10 mouse cellular contexts compared by ENCODE assay signal in the genomic region with DNA sequence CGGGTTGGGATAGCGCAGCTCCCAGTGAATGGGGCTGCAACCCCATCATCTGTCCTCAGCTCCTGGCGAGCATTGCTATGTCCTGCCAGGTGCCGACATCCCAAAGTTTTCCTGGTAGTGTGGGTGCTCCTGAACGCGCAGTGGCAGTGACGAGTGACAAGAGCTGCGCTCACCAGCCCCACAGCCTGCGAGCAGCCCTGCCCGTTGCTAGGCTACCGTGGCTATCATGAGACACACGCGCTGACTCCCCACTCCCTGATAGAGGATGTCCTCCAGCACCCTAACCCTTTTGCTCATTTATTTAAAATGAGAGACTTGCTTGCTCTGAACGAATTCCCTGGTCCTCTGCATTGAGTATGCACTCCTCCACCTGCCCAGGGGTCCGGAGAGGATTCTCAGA. TPM values are rescaled to one million over a fixed set of nuclear protein-coding genes. Genes with fewer than 3 reads are reported as not detected.
DNase-seq lines count a peak whose midpoint lies in the region; ATAC-seq and TF ChIP-seq lines count a peak whose summit lies in the region.
"Had no signal": no experiment of that assay in that cellular context is flagged by ENCODE, and none has a peak within 500 bp of the region (broad histone marks: within the 10 kb centered on the region; RNA-seq: fewer than 3 reads in every experiment).

No protein-coding gene starts in this region.

- 0 out of 2 replicates have a peak, but pooled peaks cover 8% of the 10 kb centered on the region for H3K4me1 ChIP-seq in intestine, embryonic 15.5 days (replicated peaks)
- H3K4me1 ChIP-seq in intestine, postnatal 0 days (replicated peaks; ENCODE audit: control insufficient read depth, insufficient read depth, low read length): no peaks in the 10 kb centered on the region
- H3K4me1 ChIP-seq in forebrain, embryonic 16.5 days (replicated peaks; ENCODE audit: control insufficient read depth, insufficient read depth, low read length): peaks cover 5% of the 10 kb centered on the region
- peaks cover 33% of the 10 kb centered on the region for H3K4me1 ChIP-seq in midbrain, embryonic 15.5 days

- 14% methylated on average over 15 of the region's 15 CpGs for WGBS in intestine, embryonic 15.5 days
- WGBS in intestine, postnatal 0 days: 17% methylated on average over 15 of the region's 15 CpGs
- 12% methylated on average over 15 of the region's 15 CpGs for WGBS in forebrain, embryonic 16.5 days
- WGBS in midbrain, embryonic 15.5 days: 14% methylated on average over 15 of the region's 15 CpGs

- DNase-seq in embryo, embryonic 10.5 days (ENCODE audit: low spot score): peak; percentile 47
- no peak for DNase-seq in liver
- no peak for DNase-seq in urinary bladder, postnatal 14 days (ENCODE audit: low spot score)
- no peak for DNase-seq in kidney, adult 9 months
- DNase-seq: gastrocnemius, postnatal 25 days had no signal

- TF ChIP-seq CTCF in intestine, postnatal 0 days (IDR thresholded peaks at IDR 0.05; ENCODE audit: low read depth): no peak

- H3K9me3 ChIP-seq in intestine, embryonic 15.5 days: no peaks in the 10 kb centered on the region
- no peaks in the 10 kb centered on the region for H3K9me3 ChIP-seq in intestine, postnatal 0 days (ENCODE audit: control insufficient read depth)
- H3K9me3 ChIP-seq in forebrain, embryonic 16.5 days (ENCODE audit: control insufficient read depth, low read length): no peaks in the 10 kb centered on the region
- H3K9me3 ChIP-seq in midbrain, embryonic 15.5 days: no peaks in the 10 kb centered on the region
- H3K9me3 ChIP-seq: G1E had no signal

- peaks cover 6% of the 10 kb centered on the region for H3K27me3 ChIP-seq in intestine, embryonic 15.5 days (replicated peaks)
- H3K27me3 ChIP-seq in intestine, postnatal 0 days (replicated peaks; ENCODE audit: control insufficient read depth, insufficient read depth, low read length): no peaks in the 10 kb centered on the region
- H3K27me3 ChIP-seq in forebrain, embryonic 16.5 days (replicated peaks; ENCODE audit: control insufficient read depth, insufficient read depth, low read length): no peaks in the 10 kb centered on the region
- no peaks in the 10 kb centered on the region for H3K27me3 ChIP-seq in midbrain, embryonic 15.5 days (replicated peaks)

- no peak overlapping the region for H3K4me3 ChIP-seq in intestine, embryonic 15.5 days (replicated peaks)
- no peak overlapping the region for H3K4me3 ChIP-seq in intestine, postnatal 0 days (ENCODE audit: low read depth, low read length)
- no peak overlapping the region for H3K4me3 ChIP-seq in forebrain, embryonic 16.5 days (replicated peaks; ENCODE audit: low read length)
- peak overlapping the region; percentile 21 for H3K4me3 ChIP-seq in midbrain, embryonic 15.5 days

- peak; percentile 25; the same call in 1 of the 2 replicates for ATAC-seq in intestine, embryonic 15.5 days
- ATAC-seq in intestine, postnatal 0 days: no peak
- peak; percentile 95 for ATAC-seq in forebrain, embryonic 16.5 days
- ATAC-seq in midbrain, embryonic 15.5 days (replicated peaks): peak; percentile 92

- H3K4me2 ChIP-seq in intestine, embryonic 15.5 days (replicated peaks): no peak overlapping the region
- H3K4me2 ChIP-seq in intestine, postnatal 0 days (replicated peaks; ENCODE audit: low read depth): no peak overlapping the region
- peak overlapping the region; percentile 29 for H3K4me2 ChIP-seq in forebrain, embryonic 16.5 days (ENCODE audit: low read length)
- peak overlapping the region; percentile 48 for H3K4me2 ChIP-seq in midbrain, embryonic 15.5 days

- H3K9ac ChIP-seq in intestine, embryonic 15.5 days: no peak overlapping the region
- H3K9ac ChIP-seq in intestine, postnatal 0 days (ENCODE audit: low read depth, low read length): no peak overlapping the region
- H3K9ac ChIP-seq in forebrain, embryonic 16.5 days (replicated peaks; ENCODE audit: low read depth, low read length): no peak overlapping the region; the same call in 1 of the 2 replicates
- 0 out of 2 replicates have a peak overlapping the region, but pooled peaks have one; percentile 7 for H3K9ac ChIP-seq in midbrain, embryonic 15.5 days

- H3K36me3 ChIP-seq in intestine, embryonic 15.5 days: no peaks in the 10 kb centered on the region
- no peaks in the 10 kb centered on the region for H3K36me3 ChIP-seq in intestine, postnatal 0 days (ENCODE audit: control insufficient read depth, insufficient read depth)
- no peaks in the 10 kb centered on the region for H3K36me3 ChIP-seq in forebrain, embryonic 16.5 days (ENCODE audit: control insufficient read depth, insufficient read depth)
- no peaks in the 10 kb centered on the region for H3K36me3 ChIP-seq in midbrain, embryonic 15.5 days (replicated peaks)
- H3K36me3 ChIP-seq: G1E had no signal

- H3K27ac ChIP-seq in intestine, embryonic 15.5 days: no peak overlapping the region
- no peak overlapping the region for H3K27ac ChIP-seq in intestine, postnatal 0 days (ENCODE audit: low read depth, low read length)
- H3K27ac ChIP-seq in forebrain, embryonic 16.5 days (ENCODE audit: low read length): no peak overlapping the region
- no peak overlapping the region for H3K27ac ChIP-seq in midbrain, embryonic 15.5 days

RNA-seq across cellular contexts. Expression of a gene that starts 10.7 kb away (rescaled TPM):
- 10.1 and 11.7 TPM in 2 replicates for polyA plus RNA-seq in intestine, embryonic 15.5 days (2015; fragmentation: Nextera tagmentation; extraction: Ambion mirVana)
- 3.2 and 3.6 TPM in 2 replicates for polyA plus RNA-seq in intestine, postnatal 0 days (2015; fragmentation: Nextera tagmentation; extraction: Ambion mirVana)
- 9.9 and 10.4 TPM in 2 replicates for polyA plus RNA-seq in forebrain, embryonic 16.5 days (2015; fragmentation: Nextera tagmentation; extraction: Ambion mirVana)
- 10.6 and 11.8 TPM in 2 replicates for polyA plus RNA-seq in midbrain, embryonic 15.5 days (2015; fragmentation: Nextera tagmentation; extraction: Ambion mirVana)

Comparison
In these comparisons a context has a peak if more than half of its experiments do, and no peak if none do; other contexts are left out.
1. H3K4me2 ChIP-seq: peak in forebrain, embryonic 16.5 days (single experiment) and midbrain, embryonic 15.5 days (single experiment); none in intestine, embryonic 15.5 days (single experiment) and intestine, postnatal 0 days (single experiment).